Mouse (Mus musculus) MEL (cell line): ENCODE data around the gene Ddx42. TPM values are rescaled to one million over a fixed set of nuclear protein-coding genes. Genes with fewer than 3 reads are reported as not detected.

Source experiments
- DNase-seq: peaks from one replicate; pipeline ENCODE4 v3.0.0; 2011; ENCODE audit warnings: low read depth, low spot score
- H3K27ac ChIP-seq: 2 replicates; pipeline ENCODE4 v1.5.1; 2012; ENCODE audit warnings: low read depth, mild to moderate bottlenecking, control low read depth, low read length, moderate library complexity; ENCODE audit not compliant: control insufficient read depth
- H3K27me3 ChIP-seq, 2 experiments: fragments of 150-350 bp in 1 of 2; sonication (generic) in 1 of 2; 2 replicates each; pipeline ENCODE4 v1.6.1; 2012; ENCODE audit warnings: low read length in 2 of 2, mild to moderate bottlenecking in 2 of 2, improper control_type of control experiment in 1 of 2, moderate library complexity in 1 of 2; ENCODE audit not compliant: insufficient read depth in 2 of 2, control insufficient read depth in 1 of 2
- H3K36me3 ChIP-seq, 2 experiments: 2 replicates each; pipeline ENCODE4 v1.6.1; 2012 to 2014; ENCODE audit warnings: low read length in 2 of 2, improper control_type of control experiment in 1 of 2, inconsistent platforms in 1 of 2, mild to moderate bottlenecking in 1 of 2; ENCODE audit not compliant: insufficient read depth in 2 of 2, control insufficient read depth in 1 of 2
- H3K4me1 ChIP-seq, 2 experiments: fragments of 150-350 bp in 1 of 2; sonication (generic) in 1 of 2; 2 replicates each; pipeline ENCODE4 v1.6.1; 2012; ENCODE audit warnings: low read length in 2 of 2, improper control_type of control experiment in 1 of 2, mild to moderate bottlenecking in 1 of 2; ENCODE audit not compliant: insufficient read depth in 2 of 2, control insufficient read depth in 1 of 2
- H3K4me3 ChIP-seq, 2 experiments: fragments of 150-350 bp in 1 of 2; sonication (generic) in 1 of 2; 2 replicates each; pipeline ENCODE4 v1.5.1; 2012; ENCODE audit warnings: low read depth in 2 of 2, low read length in 2 of 2, mild to moderate bottlenecking in 2 of 2, moderate library complexity in 2 of 2, control low read depth in 1 of 2, improper control_type of control experiment in 1 of 2; ENCODE audit not compliant: control insufficient read depth in 1 of 2, insufficient read depth in 1 of 2
- H3K79me2 ChIP-seq: 2 replicates; pipeline ENCODE4 v1.6.1; 2012; ENCODE audit warnings: mild to moderate bottlenecking, low read length, moderate library complexity; ENCODE audit not compliant: control insufficient read depth, poor library complexity, insufficient read depth
- H3K9ac ChIP-seq: 2 replicates; pipeline ENCODE4 v1.6.1; 2012; ENCODE audit warnings: low read depth, mild to moderate bottlenecking, control low read depth, low read length, moderate library complexity; ENCODE audit not compliant: control insufficient read depth, poor library complexity, severe bottlenecking
- H3K9me3 ChIP-seq: fragments of 150-350 bp; sonication (generic); replicated peaks from 2 replicates; pipeline ENCODE4 v1.6.1; 2012; ENCODE audit warnings: mild to moderate bottlenecking, low read length, improper control_type of control experiment, moderate library complexity; ENCODE audit not compliant: insufficient read depth
- CHD1 ChIP-seq: IDR thresholded peaks from 2 replicates; pipeline ENCODE4 v1.6.1; 2012; ENCODE audit warnings: low read depth, mild to moderate bottlenecking, inconsistent platforms, low read length, improper control_type of control experiment
- CHD2 ChIP-seq: IDR thresholded peaks from 2 replicates; pipeline ENCODE4 v1.6.1; 2011; ENCODE audit warnings: low read length, improper control_type of control experiment
- CTCF ChIP-seq, 3 experiments: IDR thresholded peaks in 2 of 3; conservative IDR thresholded peaks in 1 of 3; 2 replicates each; pipeline ENCODE4 v1.5.1; 2011 to 2012; ENCODE audit warnings: low read length in 3 of 3, low read depth in 2 of 3, mild to moderate bottlenecking in 2 of 3, improper control_type of control experiment in 1 of 3, inconsistent platforms in 1 of 3, mixed read lengths in 1 of 3, moderate library complexity in 1 of 3; ENCODE audit not compliant: control insufficient read depth in 1 of 3, insufficient read depth in 1 of 3, poor library complexity in 1 of 3, severe bottlenecking in 1 of 3
- E2F4 ChIP-seq: IDR thresholded peaks from 2 replicates; pipeline ENCODE4 v1.6.1; 2011; ENCODE audit warnings: low read depth, low read length, improper control_type of control experiment, borderline replicate concordance
- ELF1 ChIP-seq: IDR thresholded peaks from 2 replicates; pipeline ENCODE4 v1.6.1; 2014; ENCODE audit warnings: low read depth, mild to moderate bottlenecking, inconsistent platforms, low read length, improper control_type of control experiment, moderate library complexity
- EP300 ChIP-seq, 2 experiments: IDR thresholded peaks; 2 replicates each; pipeline ENCODE4 v1.6.1; 2011; ENCODE audit warnings: improper control_type of control experiment in 2 of 2, low read length in 2 of 2, low read depth in 1 of 2, mild to moderate bottlenecking in 1 of 2
- ETS1 ChIP-seq: IDR thresholded peaks from 2 replicates; pipeline ENCODE4 v1.6.1; 2012; ENCODE audit warnings: low read depth, mild to moderate bottlenecking, inconsistent platforms, low read length, improper control_type of control experiment, moderate library complexity
- GABPA ChIP-seq: IDR thresholded peaks from 2 replicates; pipeline ENCODE4 v1.6.1; 2012; ENCODE audit warnings: low read depth, mild to moderate bottlenecking, inconsistent platforms, low read length, improper control_type of control experiment, moderate library complexity
- GATA1 ChIP-seq: IDR thresholded peaks from 2 replicates; pipeline ENCODE4 v1.6.1; 2011; ENCODE audit warnings: low read depth, low read length, improper control_type of control experiment
- HCFC1 ChIP-seq: IDR thresholded peaks from 2 replicates; pipeline ENCODE4 v1.6.1; 2012; ENCODE audit warnings: low read depth, mild to moderate bottlenecking, inconsistent platforms, low read length, improper control_type of control experiment, moderate library complexity
- JUND ChIP-seq: IDR thresholded peaks from 2 replicates; pipeline ENCODE4 v1.6.1; 2011; ENCODE audit warnings: low read depth, mild to moderate bottlenecking, improper control_type of control experiment, low read length
- KAT2A ChIP-seq: conservative IDR thresholded peaks from 2 replicates; pipeline ENCODE4 v1.6.1; 2012; ENCODE audit warnings: low read depth, low read length, improper control_type of control experiment, inconsistent platforms
- MAFK ChIP-seq: IDR thresholded peaks from 2 replicates; pipeline ENCODE4 v1.6.1; 2011; ENCODE audit warnings: low read depth, mild to moderate bottlenecking, low read length, improper control_type of control experiment, borderline replicate concordance
- MAX ChIP-seq: IDR thresholded peaks from 2 replicates; pipeline ENCODE4 v1.6.1; 2011; ENCODE audit warnings: low read length, improper control_type of control experiment
- MEF2A ChIP-seq: IDR thresholded peaks from 2 replicates; pipeline ENCODE4 v1.6.1; 2014; ENCODE audit warnings: low read depth, mild to moderate bottlenecking, inconsistent platforms, low read length, improper control_type of control experiment; ENCODE audit not compliant: poor library complexity, insufficient replicate concordance, severe bottlenecking; ENCODE audit errors: extremely low read depth
- MXI1 ChIP-seq: IDR thresholded peaks from 2 replicates; pipeline ENCODE4 v1.6.1; 2011; ENCODE audit warnings: mild to moderate bottlenecking, low read depth, low read length, improper control_type of control experiment
- MYB ChIP-seq: IDR thresholded peaks from 2 replicates; pipeline ENCODE4 v1.6.1; 2011; ENCODE audit warnings: mild to moderate bottlenecking, low read depth, low read length, improper control_type of control experiment
- MYC ChIP-seq: IDR thresholded peaks from 2 replicates; pipeline ENCODE4 v1.6.1; 2011; ENCODE audit warnings: low read depth, mild to moderate bottlenecking, low read length, improper control_type of control experiment, moderate library complexity
- NELFE ChIP-seq: IDR thresholded peaks from 2 replicates; pipeline ENCODE4 v1.6.1; 2011; ENCODE audit warnings: low read depth, low read length, improper control_type of control experiment
- NRF1 ChIP-seq: IDR thresholded peaks from 2 replicates; pipeline ENCODE4 v1.6.1; 2014; ENCODE audit warnings: low read depth, mild to moderate bottlenecking, inconsistent platforms, low read length, improper control_type of control experiment, moderate library complexity; ENCODE audit not compliant: poor library complexity, insufficient read depth, severe bottlenecking
- POLR2A ChIP-seq, 2 experiments: IDR thresholded peaks; 2 replicates each; pipeline ENCODE4 v1.6.1; 2011 to 2012; ENCODE audit warnings: low read length in 2 of 2, mild to moderate bottlenecking in 2 of 2, control low read depth in 1 of 2, improper control_type of control experiment in 1 of 2, low read depth in 1 of 2, moderate library complexity in 1 of 2; ENCODE audit not compliant: control insufficient read depth in 1 of 2, insufficient read depth in 1 of 2, poor library complexity in 1 of 2
- POLR2AphosphoS2 ChIP-seq: IDR thresholded peaks from 2 replicates; pipeline ENCODE4 v1.6.1; 2011; ENCODE audit warnings: low read length, improper control_type of control experiment
- RAD21 ChIP-seq: IDR thresholded peaks from 2 replicates; pipeline ENCODE4 v1.6.1; 2011; ENCODE audit warnings: mild to moderate bottlenecking, low read depth, low read length, improper control_type of control experiment
- RCOR1 ChIP-seq: IDR thresholded peaks from 2 replicates; pipeline ENCODE4 v1.6.1; 2012; ENCODE audit warnings: low read depth, mild to moderate bottlenecking, inconsistent platforms, low read length, improper control_type of control experiment
- SIN3A ChIP-seq: IDR thresholded peaks from 2 replicates; pipeline ENCODE4 v1.6.1; 2012; ENCODE audit warnings: low read length, improper control_type of control experiment, inconsistent platforms
- SMC3 ChIP-seq: IDR thresholded peaks from 2 replicates; pipeline ENCODE4 v1.6.1; 2011; ENCODE audit warnings: low read depth, low read length, improper control_type of control experiment
- TBP ChIP-seq: IDR thresholded peaks from 2 replicates; pipeline ENCODE4 v1.8.0; 2011; ENCODE audit warnings: low read depth, low read length, improper control_type of control experiment
- TCF12 ChIP-seq: IDR thresholded peaks from 2 replicates; pipeline ENCODE4 v1.6.1; 2014; ENCODE audit warnings: low read depth, mild to moderate bottlenecking, inconsistent platforms, low read length, improper control_type of control experiment, moderate library complexity
- UBTF ChIP-seq: IDR thresholded peaks from 2 replicates; pipeline ENCODE4 v1.6.1; 2012; ENCODE audit warnings: low read depth, mild to moderate bottlenecking, inconsistent platforms, low read length, improper control_type of control experiment, moderate library complexity, borderline replicate concordance; ENCODE audit not compliant: insufficient read depth
- USF1 ChIP-seq: IDR thresholded peaks from 2 replicates; pipeline ENCODE4 v1.6.1; 2014; ENCODE audit warnings: low read depth, mild to moderate bottlenecking, inconsistent platforms, low read length, improper control_type of control experiment, moderate library complexity
- ZC3H11A ChIP-seq: IDR thresholded peaks from 2 replicates; pipeline ENCODE4 v1.6.1; 2012; ENCODE audit warnings: low read depth, mild to moderate bottlenecking, inconsistent platforms, low read length, improper control_type of control experiment
- ZKSCAN1 ChIP-seq: IDR thresholded peaks from 2 replicates; pipeline ENCODE4 v1.6.1; 2012; ENCODE audit warnings: low read depth, mild to moderate bottlenecking, inconsistent platforms, low read length, improper control_type of control experiment, moderate library complexity
- ZMIZ1 ChIP-seq: IDR thresholded peaks from 2 replicates; pipeline ENCODE4 v1.6.1; 2012; ENCODE audit warnings: low read depth, mild to moderate bottlenecking, inconsistent platforms, low read length, improper control_type of control experiment, moderate library complexity
- ZNF384 ChIP-seq: IDR thresholded peaks from 2 replicates; pipeline ENCODE4 v1.6.1; 2012; ENCODE audit warnings: low read depth, mild to moderate bottlenecking, inconsistent platforms, low read length, improper control_type of control experiment
- polyA plus RNA-seq, 2 experiments: library from polyadenylated mRNA; stranded (reverse) in 1 of 2; unstranded in 1 of 2; fragments of >175 nt in 1 of 2; fragments of >200 nt in 1 of 2; gene quantifications; 2 replicates each; pipeline versions ENCODE4 v1.2.1 to v1.2.4; 2012; ENCODE audit warnings: low replicate concordance in 2 of 2, low read depth in 1 of 2; ENCODE audit not compliant: insufficient read length in 2 of 2, insufficient read depth in 1 of 2, missing spikeins in 1 of 2
- total RNA-seq: library from RNA; depleted of rRNA; stranded (reverse); fragments of 300-350 nt; gene quantifications from 2 replicates; pipeline ENCODE4 v1.2.3, GENCODE M21; 2012

The Ddx42 gene
- total and polyA plus RNA-seq, 3 experiments: 56.1 to 57.7 TPM; not detected in 1

- peaks cover 57% of the 10 kb centered on the region for H3K79me2 ChIP-seq
- no peaks in the 10 kb centered on the region for H3K27me3 ChIP-seq
- peaks cover 3 to 18% of the 10 kb centered on the region in 2 experiments; a peak in 3 of 4 replicates for H3K4me1 ChIP-seq
- peaks cover 19 to 21% of the 10 kb centered on the region in 2 experiments for H3K36me3 ChIP-seq
- DNase-seq: peak; percentile 99
- peak within 1 kb of the TSS; percentile 78 to 94 for H3K4me3 ChIP-seq
- TF ChIP-seq NELFE: peak; percentile 97
- TF ChIP-seq MXI1: peak; percentile 99
- peak; percentile 22; the same call in 1 of the 2 replicates for TF ChIP-seq ZNF384
- peak; percentile 69 for TF ChIP-seq CHD2
- no peak; the same call in 1 of the 2 replicates for TF ChIP-seq JUND
- peak; percentile 94 for TF ChIP-seq ELF1
- TF ChIP-seq NRF1: peak; percentile 81
- TF ChIP-seq CHD1: no peak; the same call in 1 of the 2 replicates
- TF ChIP-seq EP300 (IDR thresholded peaks at IDR 0.05; ENCODE audit: low read depth in 1 of 2, low read length in 2 of 2): peak in 1 of 2 experiments; percentile 21; a peak in 1 of 4 replicates
- peak; percentile 16; the same call in 1 of the 2 replicates for TF ChIP-seq GATA1
- TF ChIP-seq UBTF: 0 out of 2 replicates have a peak, but pooled peaks have one; percentile 39
- TF ChIP-seq USF1: peak; percentile 62
- 0 out of 2 replicates have a peak, but pooled peaks have one; percentile 25 for TF ChIP-seq MEF2A
- TF ChIP-seq MAX: peak; percentile 97
- peak in 2 of 3 experiments; percentile 22 to 23; a peak in 3 of 6 replicates for TF ChIP-seq CTCF (IDR thresholded peaks at IDR 0.05 in 2 of 3, conservative IDR thresholded peaks at IDR 0.05 in 1 of 3; ENCODE audit: control insufficient read depth in 1 of 3, insufficient read depth in 1 of 3, low read depth in 2 of 3, low read length in 3 of 3, poor library complexity in 1 of 3, severe bottlenecking in 1 of 3)
- no peak for TF ChIP-seq ZKSCAN1
- TF ChIP-seq MAFK: peak; percentile 70
- peak; percentile 96 for TF ChIP-seq POLR2AphosphoS2
- no peak for TF ChIP-seq ZC3H11A
- no peak for TF ChIP-seq RAD21
- peak; percentile 99 for TF ChIP-seq MYC
- peak; percentile 18 for TF ChIP-seq RCOR1
- TF ChIP-seq POLR2A (IDR thresholded peaks at IDR 0.05; ENCODE audit: control insufficient read depth in 1 of 2, insufficient read depth in 1 of 2, low read depth in 1 of 2, low read length in 2 of 2, poor library complexity in 1 of 2): peak; percentile 89 to 99
- peak; percentile 96 for TF ChIP-seq TBP
- TF ChIP-seq HCFC1: peak; percentile 97
- no peak for TF ChIP-seq SMC3
- peak; percentile 99 for TF ChIP-seq SIN3A
- TF ChIP-seq MYB: peak; percentile 38; the same call in 1 of the 2 replicates
- no peak for TF ChIP-seq E2F4
- TF ChIP-seq TCF12: peak; percentile 67
- peak; percentile 92 for TF ChIP-seq ZMIZ1
- TF ChIP-seq KAT2A: peak; percentile 93
- TF ChIP-seq GABPA: no peak; the same call in 1 of the 2 replicates
- TF ChIP-seq ETS1: peak; percentile 12; the same call in 1 of the 2 replicates
- H3K9me3 ChIP-seq: no peaks in the 10 kb centered on the region
- H3K9ac ChIP-seq: peak within 1 kb of the TSS; percentile 83
- peak within 1 kb of the TSS; percentile 84 for H3K27ac ChIP-seq
Measured at GRCm38 (mm10) chr11:106255685-106256451, 39.1 kb downstream of the Ddx42 start, which contains the start of the genes Ftsj3 and Psmc5. TSS of gene Ftsj3 (minus strand) at chr11:106256079. TSS of gene Psmc5 (plus strand) at chr11:106256154.
